Mouse (Mus musculus): ENCODE measurements around the gene Smox. TPM values are rescaled to one million over a fixed set of nuclear protein-coding genes. Genes with fewer than 3 reads are reported as not detected.

The Smox gene
- total and polyA plus RNA-seq, 3 experiments, result 2.2 to 5.5 TPM; not detected in 1

- Histone ChIP-seq H3K27me3 (ENCODE audit: control insufficient read depth in 1 of 2, insufficient read depth in 2 of 2, low read length in 2 of 2) (no peaks in the 10 kb centered on the region), H3K9ac (ENCODE audit: control insufficient read depth, low read depth, low read length, poor library complexity, severe bottlenecking) (no peak overlapping the region), H3K9me3 (replicated peaks; ENCODE audit: insufficient read depth, low read length) (no peaks in the 10 kb centered on the region), H3K4me1 (ENCODE audit: control insufficient read depth in 1 of 2, insufficient read depth in 2 of 2, low read length in 2 of 2) (peaks cover 0 to 9% of the 10 kb centered on the region in 2 experiments; a peak in 1 of 4 replicates), H3K79me2 (ENCODE audit: control insufficient read depth, insufficient read depth, low read length, poor library complexity) (no peaks in the 10 kb centered on the region), H3K27ac (ENCODE audit: control insufficient read depth, low read depth, low read length) (no peak overlapping the region), H3K4me3 (ENCODE audit: control insufficient read depth in 1 of 2, insufficient read depth in 1 of 2, low read depth in 2 of 2, low read length in 2 of 2) (no peak overlapping the region), H3K36me3 (ENCODE audit: control insufficient read depth in 1 of 2, insufficient read depth in 2 of 2, low read length in 2 of 2) (0 out of 4 replicates have a peak, but pooled peaks cover 0 to 2% of the 10 kb centered on the region in 2 experiments)
- DNase-seq (ENCODE audit: low read depth, low spot score), result peak; percentile 38
- TF ChIP-seq CTCF (IDR thresholded peaks at IDR 0.05 in 2 of 3, conservative IDR thresholded peaks at IDR 0.05 in 1 of 3; ENCODE audit: control insufficient read depth in 1 of 3, insufficient read depth in 1 of 3, low read depth in 2 of 3, low read length in 3 of 3, poor library complexity in 1 of 3, severe bottlenecking in 1 of 3) (0 out of 6 replicates have a peak, but pooled peaks of 1 of the 3 experiments have one; percentile 9), GATA1 (IDR thresholded peaks at IDR 0.05; ENCODE audit: low read depth, low read length) (peak; percentile 44), ETS1 (IDR thresholded peaks at IDR 0.05; ENCODE audit: low read depth, low read length) (no peak), EP300 (IDR thresholded peaks at IDR 0.05; ENCODE audit: low read depth in 1 of 2, low read length in 2 of 2) (no peak), MEF2A (IDR thresholded peaks at IDR 0.05; ENCODE audit: extremely low read depth, insufficient replicate concordance, low read depth, low read length, poor library complexity, severe bottlenecking) (peak; percentile 88; the same call in 1 of the 2 replicates)
Observed at GRCm38 (mm10) chr2:131514055-131514621, 22.8 kb downstream of the Smox start.

DNA sequence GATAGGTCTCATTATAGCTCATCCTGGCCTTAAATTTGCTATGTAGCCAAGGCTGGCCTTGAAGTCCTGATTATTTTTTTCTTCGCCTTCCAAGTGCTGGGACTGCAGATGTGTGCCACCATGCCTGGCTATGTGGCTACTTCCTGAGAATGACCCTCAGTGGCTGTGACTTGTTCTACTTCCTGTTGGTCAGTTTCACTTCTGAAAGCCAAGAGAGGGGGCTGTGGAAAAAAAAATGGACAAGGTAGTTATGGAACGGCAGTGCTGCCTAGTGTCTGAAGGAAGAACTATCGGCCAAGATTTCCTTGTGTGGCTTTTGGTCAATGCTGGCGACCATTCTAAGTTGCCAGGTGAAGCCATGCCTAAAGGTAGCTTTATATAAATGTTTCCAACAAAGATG is 26.3 kb downstream of the Smox start:
- H3K9ac ChIP-seq (ENCODE audit: control insufficient read depth, low read depth, low read length, poor library complexity, severe bottlenecking), result no peak overlapping the region
- H3K27ac ChIP-seq (ENCODE audit: control insufficient read depth, low read depth, low read length), result no peak overlapping the region
- H3K36me3 ChIP-seq (ENCODE audit: control insufficient read depth in 1 of 2, insufficient read depth in 2 of 2, low read length in 2 of 2), result 0 out of 4 replicates have a peak, but pooled peaks cover 0 to 2% of the 10 kb centered on the region in 2 experiments
- H3K4me3 ChIP-seq (ENCODE audit: control insufficient read depth in 1 of 2, insufficient read depth in 1 of 2, low read depth in 2 of 2, low read length in 2 of 2), result no peak overlapping the region
- H3K79me2 ChIP-seq (ENCODE audit: control insufficient read depth, insufficient read depth, low read length, poor library complexity), result no peaks in the 10 kb centered on the region
- DNase-seq (ENCODE audit: low read depth, low spot score), result no peak
- no peaks in the 10 kb centered on the region for H3K9me3 ChIP-seq (replicated peaks; ENCODE audit: insufficient read depth, low read length)
- no peak for TF ChIP-seq KAT2A (conservative IDR thresholded peaks at IDR 0.05; ENCODE audit: low read depth, low read length)
- no peak for TF ChIP-seq RAD21 (IDR thresholded peaks at IDR 0.05; ENCODE audit: low read depth, low read length)
- no peak for TF ChIP-seq NRF1 (IDR thresholded peaks at IDR 0.05; ENCODE audit: insufficient read depth, low read depth, low read length, poor library complexity, severe bottlenecking)
- no peak for TF ChIP-seq MYB (IDR thresholded peaks at IDR 0.05; ENCODE audit: low read depth, low read length)
- no peak for TF ChIP-seq ZC3H11A (IDR thresholded peaks at IDR 0.05; ENCODE audit: low read depth, low read length)
- no peak for TF ChIP-seq MAZ (IDR thresholded peaks at IDR 0.05; ENCODE audit: low read depth, low read length)
- TF ChIP-seq CTCF (IDR thresholded peaks at IDR 0.05 in 2 of 3, conservative IDR thresholded peaks at IDR 0.05 in 1 of 3; ENCODE audit: control insufficient read depth in 1 of 3, insufficient read depth in 1 of 3, low read depth in 2 of 3, low read length in 3 of 3, poor library complexity in 1 of 3, severe bottlenecking in 1 of 3), result no peak
- no peak for TF ChIP-seq POLR2AphosphoS2 (IDR thresholded peaks at IDR 0.05; ENCODE audit: low read length)
- no peak for TF ChIP-seq SMC3 (IDR thresholded peaks at IDR 0.05; ENCODE audit: low read depth, low read length)
- TF ChIP-seq POLR2A (IDR thresholded peaks at IDR 0.05; ENCODE audit: control insufficient read depth in 1 of 2, insufficient read depth in 1 of 2, low read depth in 1 of 2, low read length in 2 of 2, poor library complexity in 1 of 2), result no peak
- no peak for TF ChIP-seq MAX (IDR thresholded peaks at IDR 0.05; ENCODE audit: low read length)
- no peak for TF ChIP-seq MXI1 (IDR thresholded peaks at IDR 0.05; ENCODE audit: low read depth, low read length)
- TF ChIP-seq MYC (IDR thresholded peaks at IDR 0.05; ENCODE audit: low read depth, low read length), result no peak
- no peaks in the 10 kb centered on the region for H3K27me3 ChIP-seq (ENCODE audit: control insufficient read depth in 1 of 2, insufficient read depth in 2 of 2, low read length in 2 of 2)
- H3K4me1 ChIP-seq (ENCODE audit: control insufficient read depth in 1 of 2, insufficient read depth in 2 of 2, low read length in 2 of 2), result peaks cover 0 to 9% of the 10 kb centered on the region in 2 experiments; a peak in 1 of 4 replicates
